Mouse (Mus musculus) lung, postnatal 0 days (tissue): Measurements from ENCODE around the gene R3hdml. TPM values are rescaled to one million over a fixed set of nuclear protein-coding genes. Genes with fewer than 3 reads are reported as not detected.

Experiments
- ATAC-seq: fragments of 200-750 bp; cut with Nextera tagmentation; 2 replicates; pipeline ENCODE4 v1.8.0; 2017; ENCODE audit warnings: moderate library complexity
- DNase-seq: peaks from one replicate; pipeline ENCODE4 v3.0.0-alpha.2; 2016; ENCODE audit warnings: low spot score
- H3K27ac ChIP-seq: fragments of 300-500 bp; sonication (generic); 2 replicates; pipeline ENCODE4 v1.5.1; 2014; ENCODE audit warnings: antibody characterized with exemption, mild to moderate bottlenecking, low read length, mixed read lengths
- H3K27me3 ChIP-seq: fragments of 300-500 bp; sonication (generic); replicated peaks from 2 replicates; pipeline ENCODE4 v1.6.1; 2014; ENCODE audit warnings: low read length, mixed read lengths; ENCODE audit not compliant: insufficient read depth
- H3K36me3 ChIP-seq: fragments of 300-500 bp; sonication (generic); 2 replicates; pipeline ENCODE4 v1.6.1; 2014; ENCODE audit warnings: low read length, mixed read lengths; ENCODE audit not compliant: insufficient read depth
- H3K4me1 ChIP-seq: fragments of 300-500 bp; sonication (generic); 2 replicates; pipeline ENCODE4 v1.6.1; 2014; ENCODE audit warnings: antibody characterized with exemption, low read depth, low read length, mixed read lengths; ENCODE audit not compliant: insufficient read depth
- H3K4me2 ChIP-seq: fragments of 300-500 bp; sonication (generic); replicated peaks from 2 replicates; pipeline ENCODE4 v1.6.1; 2014; ENCODE audit warnings: low read depth, mild to moderate bottlenecking, low read length, moderate library complexity, mixed read lengths
- H3K4me3 ChIP-seq: fragments of 300-500 bp; sonication (generic); 2 replicates; pipeline ENCODE4 v1.5.1; 2014; ENCODE audit warnings: low read depth, low read length
- H3K9ac ChIP-seq: fragments of 300-500 bp; sonication (generic); replicated peaks from 2 replicates; pipeline ENCODE4 v1.6.1; 2014; ENCODE audit warnings: low read depth, mild to moderate bottlenecking
- H3K9me3 ChIP-seq: fragments of 300-500 bp; sonication (generic); 2 replicates; pipeline ENCODE4 v1.6.1; 2016; ENCODE audit warnings: low read length, mixed read lengths
- CTCF ChIP-seq: IDR thresholded peaks from 2 replicates; pipeline ENCODE4 v1.5.1; 2016; ENCODE audit warnings: antibody characterized with exemption, mild to moderate bottlenecking
- EP300 ChIP-seq: IDR thresholded peaks from 2 replicates; pipeline ENCODE4 v1.6.1; 2016; ENCODE audit warnings: antibody characterized with exemption, mild to moderate bottlenecking, control low read depth
- WGBS: fragments of 180-500 bp; shearing (Covaris S2); extraction: QIAGEN DNeasy Blood & Tissue Kit; methylation state at CpG from one replicate; pipeline ENCODE4 v1.1.7; 2014; 5-methylcytosine and 5-hydroxymethylcytosine counted together
- polyA plus RNA-seq: library from polyadenylated mRNA; unstranded; fragments of >200 nt; fragmentation: Nextera tagmentation; extraction: Ambion mirVana; gene quantifications from 2 replicates; pipeline ENCODE4 v1.2.1, GENCODE M21; 2015

The R3hdml gene
- polyA plus RNA-seq, 1 experiment from 2014 or later, result 0.18 TPM

- Histone ChIP-seq H3K27me3 (no peaks in the 10 kb centered on the region), H3K4me2 (no peak overlapping the region), H3K4me1 (no peaks in the 10 kb centered on the region), H3K9me3 (no peaks in the 10 kb centered on the region), H3K27ac (no peak overlapping the region), H3K36me3 (no peaks in the 10 kb centered on the region), H3K9ac (no peak overlapping the region), H3K4me3 (no peak overlapping the region)
- WGBS, result 67% methylated on average over 14 of the region's 14 CpGs
- no peak for TF ChIP-seq EP300
- no peak for TF ChIP-seq CTCF
- no peak for DNase-seq
- no peak for ATAC-seq
Observed at GRCm38 (mm10) chr2:163546623-163547318, 54.7 kb downstream of the R3hdml start.

DNA sequence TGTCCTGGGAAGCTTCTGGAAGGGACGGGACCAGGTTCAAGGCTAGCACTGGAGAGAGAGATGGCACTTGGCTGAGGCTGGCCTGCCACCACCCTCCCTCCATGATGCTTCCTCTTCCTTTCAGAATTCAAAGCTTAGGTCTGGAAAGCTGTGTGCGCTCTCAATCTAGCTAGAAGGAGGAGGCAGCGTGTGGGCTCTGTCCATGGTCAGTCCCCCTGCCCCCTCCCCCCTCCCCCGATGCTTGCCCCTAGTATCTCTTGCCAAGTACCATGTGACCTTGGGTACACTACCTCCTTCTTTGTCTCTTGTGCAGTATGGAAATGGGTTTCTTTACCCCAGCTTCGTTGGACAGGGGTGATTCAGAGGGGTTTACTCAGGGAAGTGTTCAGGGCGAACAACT lies 56.7 kb downstream of the R3hdml start:
- no peak for TF ChIP-seq CTCF
- no peak for TF ChIP-seq EP300
- Histone ChIP-seq H3K27me3 (no peaks in the 10 kb centered on the region), H3K9me3 (no peaks in the 10 kb centered on the region), H3K4me3 (no peak overlapping the region), H3K4me2 (no peak overlapping the region), H3K36me3 (no peaks in the 10 kb centered on the region), H3K4me1 (no peaks in the 10 kb centered on the region), H3K9ac (no peak overlapping the region), H3K27ac (no peak overlapping the region)
- DNase-seq, result no peak
- ATAC-seq, result no peak
- WGBS, result 71% methylated on average over 6 of the region's 6 CpGs

DNA sequence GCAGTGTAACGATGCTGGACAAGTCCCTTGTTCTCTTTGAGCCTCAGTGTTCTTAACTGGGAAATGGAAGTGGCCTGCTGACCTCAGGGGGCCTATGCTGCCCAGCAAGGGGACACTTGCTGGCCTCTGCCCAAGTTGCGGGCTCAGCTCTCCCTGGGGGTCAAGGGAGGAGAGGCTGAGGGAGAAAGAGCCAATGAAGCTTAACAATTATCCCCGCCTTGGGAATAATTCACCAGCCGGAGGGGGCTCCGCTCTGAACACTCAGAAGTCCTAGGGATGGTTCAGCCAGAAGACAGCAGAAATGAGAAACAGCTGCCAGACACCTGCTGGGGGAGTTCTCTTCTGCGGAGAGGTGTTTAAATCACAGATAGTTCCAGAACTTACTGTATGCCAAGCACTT lies 57.7 kb downstream of the R3hdml start:
- H3K27me3 ChIP-seq, result no peaks in the 10 kb centered on the region
- no peaks in the 10 kb centered on the region for H3K36me3 ChIP-seq
- H3K4me3 ChIP-seq, result no peak overlapping the region
- DNase-seq (no peak), ATAC-seq (no peak)
- 52% methylated on average over 6 of the region's 6 CpGs for WGBS
- no peak overlapping the region for H3K4me2 ChIP-seq
- H3K9ac ChIP-seq, result no peak overlapping the region
- H3K4me1 ChIP-seq, result no peaks in the 10 kb centered on the region
- H3K9me3 ChIP-seq, result no peaks in the 10 kb centered on the region
- H3K27ac ChIP-seq, result no peak overlapping the region
- TF ChIP-seq EP300 (no peak), CTCF (no peak)

Other genes starting within 250 kb of the R3hdml start
- 4.0 and 6.0 TPM in 2 replicates for gene Jph2, start 94.3 kb upstream of the R3hdml start, polyA plus RNA-seq
- 73.8 and 74.6 TPM in 2 replicates for gene Oser1, start 67.6 kb upstream of the R3hdml start, polyA plus RNA-seq
- 0.37 and 0.43 TPM in 2 replicates for gene Gdap1l1, start 53.8 kb upstream of the R3hdml start, polyA plus RNA-seq
- gene Fitm2, start 19.7 kb upstream of the R3hdml start, polyA plus RNA-seq, result 18.6 and 22.5 TPM in 2 replicates
- gene Hnf4a, start 14.5 kb downstream of the R3hdml start, polyA plus RNA-seq, result 0.23 TPM in 1 of 2 replicates, not detected in the other
- gene Ttpal, start 110.0 kb downstream of the R3hdml start, polyA plus RNA-seq, result 17.2 and 20.0 TPM in 2 replicates
- gene Serinc3, start 152.8 kb downstream of the R3hdml start, polyA plus RNA-seq, result 96.7 and 106 TPM in 2 replicates
- 95.2 and 106 TPM in 2 replicates for gene Pkig, start 166.1 kb downstream of the R3hdml start, polyA plus RNA-seq